Mouse (Mus musculus) ovary, adult 18-20 months (tissue): Measurements from ENCODE around the gene Lamtor3.
"Not testable (repeated sequence)": the region's sequence is repeated elsewhere in the genome, so short reads cannot be mapped to it uniquely, and the experiment has no call there.

Source experiments
- DNase-seq: peaks from one replicate; pipeline ENCODE4 v3.0.0; 2022; ENCODE audit warnings: low spot score, mixed read lengths

Lamtor3 gene

GRCm38 (mm10) chr3:137935570-137936525 is 17.5 kb downstream of the Lamtor3 start:
- no peak for DNase-seq

- DNase-seq, result no peak
Observed at GRCm38 (mm10) chr3:137936541-137936940, 18.2 kb downstream of the Lamtor3 start.

GRCm38 (mm10) chr3:137938608-137939007 is 20.3 kb downstream of the Lamtor3 start:
- peak; percentile 51 for DNase-seq

DNA sequence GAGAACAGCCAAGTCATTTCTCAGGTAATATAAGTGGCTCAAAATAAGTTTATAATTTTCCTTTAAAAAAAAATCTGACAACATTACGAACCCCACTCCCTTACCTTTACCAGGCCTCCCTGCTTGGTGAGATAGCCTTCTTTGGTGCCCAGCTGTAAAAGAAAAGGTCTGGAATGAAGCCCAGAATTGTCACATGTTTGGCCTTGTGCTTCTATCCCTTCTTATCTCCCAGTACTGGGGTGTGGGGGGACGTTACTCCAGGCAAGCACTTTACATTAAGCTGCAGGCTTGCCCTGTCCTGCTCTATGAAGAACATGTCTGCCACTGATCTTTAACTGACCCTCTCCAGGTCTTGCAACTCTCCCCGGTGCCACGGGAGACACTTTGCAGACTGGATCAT is 22.5 kb downstream of the Lamtor3 start:
- DNase-seq, result peak; percentile 77

- DNase-seq, result no peak
Observed at GRCm38 (mm10) chr3:137941555-137941954, 23.2 kb downstream of the Lamtor3 start.

DNA sequence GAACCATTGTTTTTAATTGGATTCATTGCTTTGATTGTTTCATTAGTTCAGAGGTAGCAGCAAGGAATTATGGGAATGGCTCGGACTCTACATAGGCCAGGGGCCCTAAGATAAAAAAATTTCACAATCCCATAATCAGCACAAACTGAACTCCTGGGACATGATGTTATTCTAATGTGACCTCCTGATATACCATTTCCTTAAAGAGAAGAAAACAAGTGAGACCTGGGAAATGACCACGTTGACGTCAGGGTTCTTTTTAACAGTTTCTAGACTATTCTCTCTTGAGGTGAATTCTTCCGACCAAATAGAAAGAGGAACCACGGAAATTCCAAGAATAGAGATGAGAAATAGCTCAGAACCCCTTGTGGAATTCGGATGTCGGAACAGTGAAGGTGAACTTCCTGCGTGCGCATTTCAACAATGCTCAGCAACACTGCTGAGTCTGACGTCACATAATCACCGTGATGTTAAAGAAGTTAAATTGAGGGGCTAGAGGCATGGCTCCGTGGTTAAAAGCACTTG is 23.9 kb downstream of the Lamtor3 start:
- DNase-seq, result no peak

DNA sequence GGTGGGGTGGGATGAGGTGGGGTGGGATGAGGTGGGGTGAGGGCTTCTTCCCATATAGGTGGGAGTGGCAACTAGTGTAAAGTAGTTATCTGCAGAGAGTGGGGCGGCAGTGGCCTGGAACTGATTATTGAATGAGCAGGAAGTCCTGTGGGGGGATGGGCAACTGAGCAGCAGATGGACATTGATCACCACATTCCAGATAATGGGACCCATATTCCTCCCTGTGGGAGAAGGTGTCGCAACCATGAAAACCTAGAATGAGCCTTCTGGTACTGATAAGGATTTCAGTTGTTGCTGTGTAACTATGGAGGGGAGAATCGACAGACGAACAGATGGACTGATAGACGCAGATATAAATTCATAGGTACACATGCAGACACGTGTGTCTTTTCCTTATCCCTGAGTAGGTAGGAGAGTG is 25.4 kb downstream of the Lamtor3 start:
- no peak for DNase-seq

- DNase-seq, result no peak
Observed at GRCm38 (mm10) chr3:137946827-137947226, 28.5 kb downstream of the Lamtor3 start.

- no peak for DNase-seq
Observed at GRCm38 (mm10) chr3:137947525-137947924, 29.2 kb downstream of the Lamtor3 start.

DNA sequence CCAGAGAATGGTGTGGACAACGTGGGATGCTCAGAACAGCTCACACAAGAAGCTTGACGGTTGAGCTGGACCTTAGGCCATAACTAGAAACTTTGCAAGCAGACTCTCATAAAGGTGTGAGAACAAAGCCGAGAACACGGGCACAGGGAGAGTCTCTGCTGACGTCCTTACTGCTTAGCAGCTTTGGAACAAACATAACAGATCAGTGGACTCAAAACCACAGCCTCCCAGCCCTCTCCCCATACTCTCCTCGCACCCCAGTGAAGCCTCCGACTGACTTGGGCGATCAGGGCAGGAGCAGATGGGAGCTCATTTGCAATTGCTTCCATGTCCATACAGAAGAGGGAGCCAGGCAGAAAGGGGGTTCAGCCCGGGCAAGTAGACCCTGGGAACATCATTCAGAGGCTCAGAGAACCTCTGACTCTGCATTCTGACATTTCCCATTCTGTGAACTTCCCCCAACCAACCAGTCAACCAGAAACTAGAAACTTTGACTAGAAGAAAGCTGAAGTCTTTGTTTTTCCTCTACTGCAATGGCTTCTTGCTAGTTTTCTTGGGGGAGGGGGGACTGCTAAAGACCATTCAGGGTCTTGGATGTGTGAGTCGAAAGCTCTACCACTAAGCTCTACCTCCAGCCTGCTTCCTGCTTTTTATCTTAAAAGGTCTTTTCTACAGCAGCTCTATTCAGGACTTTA is 32.0 kb downstream of the Lamtor3 start:
- DNase-seq, result no peak

- DNase-seq, result not testable (repeated sequence)
Observed at GRCm38 (mm10) chr3:137951302-137951701, 33.0 kb downstream of the Lamtor3 start.

DNA sequence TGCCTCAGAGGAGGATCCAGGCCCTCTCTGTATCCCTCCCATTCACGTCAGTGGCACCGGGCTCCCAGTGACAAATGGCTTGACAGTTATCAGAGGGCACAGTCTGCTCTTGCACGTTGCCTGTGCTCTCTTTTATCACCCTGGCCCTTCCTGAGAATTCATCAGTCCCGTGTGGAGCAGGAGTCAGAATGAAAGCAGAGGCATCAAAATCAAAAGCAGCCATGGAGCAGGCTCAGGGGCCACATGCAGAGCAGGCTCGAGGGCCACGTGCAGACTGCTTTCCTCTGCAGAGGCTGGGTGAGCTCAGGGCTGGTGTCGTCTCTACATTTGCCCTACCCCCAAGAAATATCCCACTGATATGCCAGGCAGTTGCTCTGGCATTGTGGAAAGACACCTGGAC is 33.5 kb downstream of the Lamtor3 start:
- no peak for DNase-seq

- peak; percentile 34 for DNase-seq
Observed at GRCm38 (mm10) chr3:137952225-137952913, 34.1 kb downstream of the Lamtor3 start.

DNA sequence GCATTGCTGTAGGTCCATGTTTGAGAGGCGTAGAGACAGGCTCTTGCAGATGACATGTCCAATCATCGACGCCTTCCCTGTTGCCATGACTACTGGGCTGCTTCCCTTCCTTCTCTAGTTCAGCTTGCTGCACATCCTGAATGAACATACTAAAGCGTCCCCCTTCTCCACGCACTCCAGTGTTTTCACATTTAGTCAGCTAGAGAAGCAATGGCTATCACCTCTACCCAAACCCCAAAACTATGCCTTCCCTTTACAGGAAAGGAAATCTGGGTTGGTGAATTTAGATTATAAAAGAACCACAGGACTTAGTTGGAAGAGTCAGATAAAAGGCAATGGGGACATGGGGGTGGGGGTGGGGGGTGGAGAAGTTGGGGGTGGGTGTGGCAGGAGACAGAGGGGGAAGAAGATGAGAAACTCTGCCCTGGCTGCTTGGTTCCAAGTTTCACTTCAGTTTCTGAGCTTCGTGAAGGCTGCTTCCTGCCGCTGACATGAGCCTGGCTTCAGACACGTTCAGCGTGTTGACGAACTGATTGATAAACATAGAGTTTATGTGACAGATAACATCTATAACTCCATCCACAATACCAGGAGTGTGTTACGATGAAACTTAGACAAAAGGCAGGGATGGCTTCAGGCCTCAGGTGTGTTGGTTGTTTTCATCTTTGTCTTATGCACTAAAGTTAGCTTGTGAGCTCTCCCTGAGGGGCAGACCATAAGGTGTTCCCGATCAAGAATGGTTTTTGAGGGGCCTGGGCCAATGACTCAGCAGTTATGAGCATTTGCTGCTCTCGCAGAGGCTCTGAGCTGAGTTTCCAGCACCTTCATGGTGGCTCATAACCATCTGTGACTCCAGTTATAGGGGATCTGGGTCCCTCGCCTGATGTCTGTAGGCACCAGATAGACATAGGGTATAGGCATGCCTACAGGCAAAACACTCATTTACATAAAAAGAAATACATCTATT is 34.9 kb downstream of the Lamtor3 start:
- DNase-seq, result no peak

GRCm38 (mm10) chr3:137954256-137954916 is 36.1 kb downstream of the Lamtor3 start:
- no peak for DNase-seq

- DNase-seq, result no peak
Observed at GRCm38 (mm10) chr3:137955560-137956081, 37.3 kb downstream of the Lamtor3 start.

- DNase-seq, result no peak
Observed at GRCm38 (mm10) chr3:137957864-137958263, 39.6 kb downstream of the Lamtor3 start.

- no peak for DNase-seq
Observed at GRCm38 (mm10) chr3:137958352-137958751, 40.0 kb downstream of the Lamtor3 start.

DNA sequence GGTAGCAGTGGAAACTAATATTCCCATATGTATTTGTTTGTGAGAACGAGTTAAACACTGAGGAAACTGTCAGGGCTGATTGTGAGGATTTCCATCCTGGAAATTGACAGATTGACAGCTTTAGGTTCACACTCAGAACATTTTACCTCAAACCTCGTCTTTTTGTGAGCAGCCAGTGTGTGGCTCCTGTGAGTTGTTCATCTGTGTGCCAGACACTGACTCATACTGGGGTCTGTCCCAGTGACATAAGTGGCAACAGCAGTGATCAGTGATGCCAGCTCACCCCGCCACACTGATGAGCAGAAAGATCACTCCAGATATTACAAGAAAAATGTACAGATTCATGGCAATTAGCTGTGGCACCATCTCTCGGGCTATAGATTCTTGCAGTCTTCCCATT is 41.1 kb downstream of the Lamtor3 start:
- DNase-seq, result no peak

- DNase-seq, result no peak
Observed at GRCm38 (mm10) chr3:137961736-137962385, 43.6 kb downstream of the Lamtor3 start.
